Mouse (Mus musculus) heart, postnatal 0 days (tissue): ENCODE results near the gene Vmn1r173. TPM values are rescaled to one million over a fixed set of nuclear protein-coding genes. Genes with fewer than 3 reads are reported as not detected.
"Not testable (repeated sequence)": the region's sequence is repeated elsewhere in the genome, so short reads cannot be mapped to it uniquely, and the experiment has no call there.

Source experiments
- ATAC-seq: fragments of 200-750 bp; cut with Nextera tagmentation; 2 replicates; pipeline ENCODE4 v1.8.0; 2017; ENCODE audit warnings: low read depth, moderate number of reproducible peaks, moderate library complexity; ENCODE audit not compliant: insufficient read depth
- DNase-seq: peaks from one replicate; pipeline ENCODE4 v3.0.0-alpha.2; 2016; ENCODE audit warnings: low spot score
- H3K27ac ChIP-seq: fragments of 300-500 bp; sonication (generic); 2 replicates; pipeline ENCODE4 v1.5.1; 2014; ENCODE audit warnings: low read depth, mild to moderate bottlenecking
- H3K27me3 ChIP-seq: fragments of 300-500 bp; sonication (generic); 2 replicates; pipeline ENCODE4 v1.6.1; 2014; ENCODE audit warnings: low read length, mixed read lengths; ENCODE audit not compliant: control insufficient read depth, insufficient read depth
- H3K36me3 ChIP-seq: fragments of 300-500 bp; sonication (generic); replicated peaks from 2 replicates; pipeline ENCODE4 v1.6.1; 2014; ENCODE audit warnings: low read length, mixed read lengths; ENCODE audit not compliant: control insufficient read depth, insufficient read depth
- H3K4me1 ChIP-seq: fragments of 300-500 bp; sonication (generic); 2 replicates; pipeline ENCODE4 v1.6.1; 2014; ENCODE audit warnings: antibody characterized with exemption; ENCODE audit not compliant: control insufficient read depth, insufficient read depth
- H3K4me2 ChIP-seq: fragments of 300-500 bp; sonication (generic); 2 replicates; pipeline ENCODE4 v1.6.1; 2014; ENCODE audit warnings: low read depth, mild to moderate bottlenecking, low read length, moderate library complexity
- H3K4me3 ChIP-seq: fragments of 300-500 bp; sonication (generic); 2 replicates; pipeline ENCODE4 v1.5.1; 2014; ENCODE audit warnings: low read depth, low read length
- H3K9ac ChIP-seq: fragments of 300-500 bp; sonication (generic); replicated peaks from 2 replicates; pipeline ENCODE4 v1.6.1; 2014; ENCODE audit warnings: low read depth, low read length, mixed read lengths
- H3K9me3 ChIP-seq: fragments of 300-500 bp; sonication (generic); replicated peaks from 2 replicates; pipeline ENCODE4 v1.6.1; 2016; ENCODE audit warnings: low read length; ENCODE audit not compliant: control insufficient read depth
- CTCF ChIP-seq: IDR thresholded peaks from 2 replicates; pipeline ENCODE4 v1.5.1; 2016; ENCODE audit warnings: antibody characterized with exemption, control low read depth, low read depth
- EP300 ChIP-seq: IDR thresholded peaks from 2 replicates; pipeline ENCODE4 v1.6.1; 2016; ENCODE audit warnings: antibody characterized with exemption, low read depth
- WGBS: fragments of 180-500 bp; shearing (Covaris S2); extraction: QIAGEN DNeasy Blood & Tissue Kit; methylation state at CpG from one replicate; pipeline ENCODE4 v1.1.7; 2014; 5-methylcytosine and 5-hydroxymethylcytosine counted together
- polyA plus RNA-seq: library from polyadenylated mRNA; unstranded; fragments of >200 nt; fragmentation: Nextera tagmentation; extraction: Ambion mirVana; gene quantifications from 2 replicates; pipeline ENCODE4 v1.2.1, GENCODE M21; 2015
- total RNA-seq: library from RNA; depleted of rRNA; stranded (reverse); fragments of >200 nt; gene quantifications from 2 replicates; pipeline ENCODE4 v1.2.3, GENCODE M21; 2014; ENCODE audit warnings: low replicate concordance; rRNA removed

The Vmn1r173 gene
- total RNA-seq (not detected in 2 replicates), polyA plus RNA-seq (not detected in 2 replicates)

DNA sequence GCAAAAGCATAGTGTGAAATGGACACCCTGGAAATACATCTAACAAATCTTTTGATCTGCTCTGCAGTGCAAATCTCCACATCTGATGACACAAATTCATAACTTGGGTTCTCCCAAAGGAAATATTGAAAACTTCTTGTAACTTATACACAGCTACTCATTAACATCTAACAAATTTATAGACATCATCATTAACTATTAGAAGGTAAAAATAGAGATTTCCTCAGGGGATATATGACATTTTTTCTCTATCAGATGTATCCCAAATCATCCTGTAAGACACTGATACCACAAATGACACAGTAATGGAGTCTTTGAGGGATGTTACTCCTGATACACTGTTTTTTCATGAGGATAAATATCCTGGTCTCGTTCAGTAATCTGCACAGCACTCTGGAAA, at the start of gene Vmn1r173:
TSS of gene Vmn1r173 (plus strand) at position 301 of the 400 bp plus-strand sequence.
- 36% methylated on average over 1 of the region's 1 CpGs for WGBS

DNA sequence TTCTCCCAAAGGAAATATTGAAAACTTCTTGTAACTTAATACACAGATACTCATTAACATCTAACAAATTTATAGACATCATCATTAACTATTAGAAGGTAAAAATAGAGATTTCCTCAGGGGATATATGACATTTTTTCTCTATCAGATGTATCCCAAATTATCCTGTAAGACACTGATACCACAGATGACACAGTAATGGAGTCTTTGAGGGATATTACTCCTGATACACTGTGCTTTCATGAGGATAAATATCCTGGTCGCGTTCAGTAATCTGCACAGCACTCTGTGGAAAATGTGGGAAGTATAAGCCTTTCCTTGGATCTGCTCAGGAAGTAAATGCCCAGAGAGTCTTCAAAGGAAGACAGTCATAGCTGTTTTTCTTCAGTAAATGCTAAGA, 42.5 kb upstream of the Vmn1r173 start, which contains the start of gene Vmn1r172:
TSS of gene Vmn1r172 (plus strand) at position 301 of the 400 bp plus-strand sequence.
- Histone ChIP-seq H3K4me2 (no peak within 1 kb of the TSS), H3K27ac (no peak within 1 kb of the TSS), H3K4me3 (no peak within 1 kb of the TSS), H3K4me1 (no peaks in the 10 kb centered on the region), H3K9me3 (no peaks in the 10 kb centered on the region), H3K27me3 (no peaks in the 10 kb centered on the region), H3K36me3 (no peaks in the 10 kb centered on the region), H3K9ac (no peak within 1 kb of the TSS)
- TF ChIP-seq CTCF (no peak), EP300 (no peak)
- 47% methylated on average over 2 of the region's 2 CpGs for WGBS
- DNase-seq: no peak
- no peak for ATAC-seq

More for the DNA sequence above, at the start of gene Vmn1r173:
- H3K4me1 ChIP-seq, H3K4me2 ChIP-seq, H3K9me3 ChIP-seq, H3K27ac ChIP-seq, H3K4me3 ChIP-seq, DNase-seq, H3K9ac ChIP-seq, H3K27me3 ChIP-seq, ATAC-seq, H3K36me3 ChIP-seq: not testable (repeated sequence)

DNA sequence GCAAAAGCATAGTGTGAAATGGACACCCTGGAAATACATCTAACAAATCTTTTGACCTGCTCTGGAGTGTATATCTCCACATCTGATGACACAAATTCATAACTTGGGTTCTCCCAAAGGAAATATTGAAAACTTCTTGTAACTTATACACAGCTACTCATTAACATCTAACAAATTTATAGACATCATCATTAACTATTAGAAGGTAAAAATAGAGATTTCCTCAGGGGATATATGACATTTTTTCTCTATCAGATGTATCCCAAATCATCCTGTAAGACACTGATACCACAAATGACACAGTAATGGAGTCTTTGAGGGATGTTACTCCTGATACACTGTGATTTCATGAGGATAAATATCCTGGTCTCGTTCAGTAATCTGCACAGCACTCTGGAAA, 51.5 kb downstream of the Vmn1r173 start, which contains the start of gene Vmn1r174:
TSS of gene Vmn1r174 (plus strand) at position 301 of the 400 bp plus-strand sequence.
- 33% methylated on average over 1 of the region's 1 CpGs for WGBS
- not testable (repeated sequence) for H3K27ac ChIP-seq, H3K9me3 ChIP-seq, ATAC-seq, H3K36me3 ChIP-seq, H3K4me3 ChIP-seq, H3K9ac ChIP-seq, H3K4me1 ChIP-seq, DNase-seq, H3K4me2 ChIP-seq, H3K27me3 ChIP-seq

Other genes starting within 250 kb of the Vmn1r173 start
- gene Vmn1r167, start 193.5 kb upstream of the Vmn1r173 start, total RNA-seq: not detected in 2 replicates
- not detected in 2 replicates for gene Vmn1r167, start 193.5 kb upstream of the Vmn1r173 start, polyA plus RNA-seq
- not detected in 2 replicates for gene Vmn1r168, start 161.0 kb upstream of the Vmn1r173 start, total RNA-seq
- not detected in 2 replicates for gene Vmn1r168, start 161.0 kb upstream of the Vmn1r173 start, polyA plus RNA-seq
- not detected in 2 replicates for gene Vmn1r169, start 125.2 kb upstream of the Vmn1r173 start, total RNA-seq
- gene Vmn1r169, start 125.2 kb upstream of the Vmn1r173 start, polyA plus RNA-seq: not detected in 2 replicates
- gene Vmn1r170, start 94.5 kb upstream of the Vmn1r173 start, total RNA-seq: not detected in 2 replicates
- gene Vmn1r170, start 94.5 kb upstream of the Vmn1r173 start, polyA plus RNA-seq: not detected in 2 replicates
- not detected in 2 replicates for gene Vmn1r171, start 70.0 kb upstream of the Vmn1r173 start, total RNA-seq
- not detected in 2 replicates for gene Vmn1r171, start 70.0 kb upstream of the Vmn1r173 start, polyA plus RNA-seq
- gene Vmn1r172, start 42.4 kb upstream of the Vmn1r173 start, total RNA-seq: not detected in 2 replicates
- gene Vmn1r172, start 42.4 kb upstream of the Vmn1r173 start, polyA plus RNA-seq: not detected in 2 replicates
- not detected in 2 replicates for gene Vmn1r174, start 51.6 kb downstream of the Vmn1r173 start, total RNA-seq
- gene Vmn1r174, start 51.6 kb downstream of the Vmn1r173 start, polyA plus RNA-seq: not detected in 2 replicates
- not detected in 2 replicates for gene Vmn1r175, start 109.9 kb downstream of the Vmn1r173 start, total RNA-seq
- gene Vmn1r175, start 109.9 kb downstream of the Vmn1r173 start, polyA plus RNA-seq: not detected in 2 replicates
- not detected in 2 replicates for gene Vmn1r176, start 136.7 kb downstream of the Vmn1r173 start, total RNA-seq
- not detected in 2 replicates for gene Vmn1r176, start 136.7 kb downstream of the Vmn1r173 start, polyA plus RNA-seq
- not detected in 2 replicates for gene Vmn1r177, start 165.7 kb downstream of the Vmn1r173 start, total RNA-seq
- not detected in 2 replicates for gene Vmn1r177, start 165.7 kb downstream of the Vmn1r173 start, polyA plus RNA-seq
- not detected in 2 replicates for gene Vmn1r178, start 191.3 kb downstream of the Vmn1r173 start, total RNA-seq
- not detected in 2 replicates for gene Vmn1r178, start 191.3 kb downstream of the Vmn1r173 start, polyA plus RNA-seq
- not detected in 2 replicates for gene Vmn1r179, start 226.3 kb downstream of the Vmn1r173 start, total RNA-seq
- not detected in 2 replicates for gene Vmn1r179, start 226.3 kb downstream of the Vmn1r173 start, polyA plus RNA-seq
- gene Vmn1r180, start 249.9 kb downstream of the Vmn1r173 start, total RNA-seq: not detected in 2 replicates
- gene Vmn1r180, start 249.9 kb downstream of the Vmn1r173 start, polyA plus RNA-seq: not detected in 2 replicates